Mouse (Mus musculus): Measurements from ENCODE around the gene Oxct2a. TPM values are rescaled to one million over a fixed set of nuclear protein-coding genes. Genes with fewer than 3 reads are reported as not detected.

The Oxct2a gene
- total RNA-seq, 2 experiments from 2014 or later = not detected

- peak; percentile 84 to 88 for DNase-seq (ENCODE audit: low spot score in 2 of 2)
Measured at GRCm38 (mm10) chr4:123282500-123282899, 40.9 kb downstream of the Oxct2a start.

GRCm38 (mm10) chr4:123280117-123280516 lies 43.3 kb downstream of the Oxct2a start:
- no peak for DNase-seq (ENCODE audit: low spot score in 2 of 2)

Other genes starting within 250 kb of the Oxct2a start
- gene Bmp8b, start 218.5 kb downstream of the Oxct2a start, total RNA-seq (2021) = under 1 TPM; 0.42 to 0.71 TPM
- under 1 TPM; 0.39 to 0.45 TPM for gene Oxct2b, start 207.4 kb downstream of the Oxct2a start, total RNA-seq (2021)
- gene Ppie, start 183.7 kb downstream of the Oxct2a start, total RNA-seq (2021) = 10 to 100 TPM; 22.2 to 24.7 TPM
- 100 to 1,000 TPM; 222 to 231 TPM for gene Hpcal4, start 140.4 kb downstream of the Oxct2a start, total RNA-seq (2021)
- gene Nt5c1a, start 122.1 kb downstream of the Oxct2a start, total RNA-seq (2021) = 1 to 10 TPM; 6.9 to 7.4 TPM
- gene Heyl, start 90.1 kb downstream of the Oxct2a start, total RNA-seq (2021) = 1 to 10 TPM; 7.3 to 8.5 TPM
- 10 to 100 TPM; 47.0 to 49.9 TPM for gene Pabpc4, start 61.3 kb downstream of the Oxct2a start, total RNA-seq (2021)
- not detected for gene Bmp8a, start 19.6 kb upstream of the Oxct2a start, total RNA-seq (2021)

Data from layer of hippocampus, postnatal 10 days (tissue).